Mouse (Mus musculus): Measurements from ENCODE around the gene Ufsp1.

DNA sequence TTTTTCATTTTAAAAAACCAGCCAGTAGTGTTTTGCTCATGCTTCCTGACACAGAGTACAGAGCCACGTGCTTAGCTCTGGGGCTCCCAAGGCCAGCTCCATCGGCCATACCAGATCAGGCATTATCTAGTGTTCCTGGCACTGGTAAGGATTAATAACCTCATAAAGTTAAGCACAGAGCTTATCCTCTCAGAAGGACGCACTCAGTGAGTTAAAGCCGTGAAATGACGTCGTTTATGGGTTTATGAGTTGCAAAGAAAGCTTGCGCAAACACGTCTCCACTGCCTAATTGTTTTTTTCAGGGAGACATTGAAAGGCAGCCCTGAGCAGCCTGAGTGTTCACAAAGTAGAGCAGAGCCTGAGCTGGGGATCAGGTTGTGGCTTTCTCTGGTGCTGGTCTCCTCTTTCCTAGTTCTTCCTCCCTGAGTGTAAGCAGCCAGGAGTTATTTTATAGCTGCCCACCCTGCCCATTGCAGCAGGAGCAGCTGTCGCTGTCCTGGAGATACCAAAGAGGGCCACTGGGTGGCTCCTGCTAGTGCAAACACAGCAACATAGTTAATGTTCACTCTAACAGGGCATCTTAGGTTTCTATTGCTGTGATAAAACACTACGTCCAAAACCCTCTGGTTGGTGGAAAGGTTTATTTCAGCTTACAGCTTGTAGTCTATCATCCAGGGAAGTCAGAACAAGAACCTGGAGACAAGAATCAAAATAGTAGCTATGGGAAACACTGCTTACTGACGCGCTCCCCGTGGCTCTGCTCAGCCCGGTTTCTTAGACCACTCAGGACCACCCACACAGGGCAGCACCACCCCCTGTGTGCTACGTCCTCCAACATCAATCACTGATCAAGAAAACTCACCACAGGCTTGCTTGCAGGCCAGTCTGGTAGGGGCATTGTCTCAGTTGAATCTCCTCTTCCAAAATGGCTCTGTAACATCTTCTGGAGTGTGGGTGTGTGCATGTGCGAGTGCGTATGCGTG is 16.8 kb upstream of the Ufsp1 start:
- TF ChIP-seq CTCF (conservative IDR thresholded peaks at IDR 0.05; ENCODE audit: low read length) = peak; percentile 40
- TF ChIP-seq NANOG (IDR thresholded peaks at IDR 0.05; ENCODE audit: borderline replicate concordance, low read length) = no peak
